Mouse (Mus musculus): ENCODE data around the gene Dmrta2.

Dmrta2 gene

GRCm38 (mm10) chr4:110021956-110022625 is 44.2 kb downstream of the Dmrta2 start:
- DNase-seq (ENCODE audit: low read depth, low spot score): peak; percentile 32

- DNase-seq (ENCODE audit: low read depth, low spot score): no peak
Measured at GRCm38 (mm10) chr4:110028461-110029188, 50.8 kb downstream of the Dmrta2 start.

DNA sequence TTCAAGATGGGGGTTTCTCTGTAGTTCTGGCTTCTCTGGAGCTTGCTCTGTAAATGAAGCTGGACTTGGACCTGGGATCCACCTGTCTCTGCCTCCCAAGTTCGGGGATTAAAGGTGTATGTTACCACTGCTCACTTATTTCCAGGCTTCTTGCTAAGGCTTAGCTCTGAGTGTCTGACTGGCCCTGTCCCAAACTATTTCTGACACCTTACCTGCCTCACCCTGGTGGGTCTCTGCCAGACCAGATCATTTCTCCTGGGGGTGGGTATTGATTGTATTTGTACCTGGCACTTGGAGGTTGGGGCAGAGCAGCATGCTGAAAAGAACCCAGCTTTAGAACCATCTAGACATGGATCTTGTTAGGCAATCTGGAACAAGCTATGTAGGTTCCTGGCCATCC is 51.6 kb downstream of the Dmrta2 start:
- no peak for DNase-seq (ENCODE audit: low read depth, low spot score)
